Mouse (Mus musculus) MEL (cell line): ENCODE data around the gene Csf2ra. TPM values are rescaled to one million over a fixed set of nuclear protein-coding genes. Genes with fewer than 3 reads are reported as not detected.
A peak's percentile ranks its signal among the peaks of the same experiment; 100 is the strongest.

Experiments used
- DNase-seq: peaks from one replicate; pipeline ENCODE4 v3.0.0; 2011; ENCODE audit warnings: low read depth, low spot score
- H3K27ac ChIP-seq: 2 replicates; pipeline ENCODE4 v1.5.1; 2012; ENCODE audit warnings: low read depth, mild to moderate bottlenecking, control low read depth, low read length, moderate library complexity; ENCODE audit not compliant: control insufficient read depth
- H3K27me3 ChIP-seq, 2 experiments: fragments of 150-350 bp in 1 of 2; sonication (generic) in 1 of 2; 2 replicates each; pipeline ENCODE4 v1.6.1; 2012; ENCODE audit warnings: low read length in 2 of 2, mild to moderate bottlenecking in 2 of 2, improper control_type of control experiment in 1 of 2, moderate library complexity in 1 of 2; ENCODE audit not compliant: insufficient read depth in 2 of 2, control insufficient read depth in 1 of 2
- H3K36me3 ChIP-seq, 2 experiments: 2 replicates each; pipeline ENCODE4 v1.6.1; 2012 to 2014; ENCODE audit warnings: low read length in 2 of 2, improper control_type of control experiment in 1 of 2, inconsistent platforms in 1 of 2, mild to moderate bottlenecking in 1 of 2; ENCODE audit not compliant: insufficient read depth in 2 of 2, control insufficient read depth in 1 of 2
- H3K4me1 ChIP-seq, 2 experiments: fragments of 150-350 bp in 1 of 2; sonication (generic) in 1 of 2; 2 replicates each; pipeline ENCODE4 v1.6.1; 2012; ENCODE audit warnings: low read length in 2 of 2, improper control_type of control experiment in 1 of 2, mild to moderate bottlenecking in 1 of 2; ENCODE audit not compliant: insufficient read depth in 2 of 2, control insufficient read depth in 1 of 2
- H3K4me3 ChIP-seq, 2 experiments: fragments of 150-350 bp in 1 of 2; sonication (generic) in 1 of 2; 2 replicates each; pipeline ENCODE4 v1.5.1; 2012; ENCODE audit warnings: low read depth in 2 of 2, low read length in 2 of 2, mild to moderate bottlenecking in 2 of 2, moderate library complexity in 2 of 2, control low read depth in 1 of 2, improper control_type of control experiment in 1 of 2; ENCODE audit not compliant: control insufficient read depth in 1 of 2, insufficient read depth in 1 of 2
- H3K79me2 ChIP-seq: 2 replicates; pipeline ENCODE4 v1.6.1; 2012; ENCODE audit warnings: mild to moderate bottlenecking, low read length, moderate library complexity; ENCODE audit not compliant: control insufficient read depth, poor library complexity, insufficient read depth
- H3K9ac ChIP-seq: 2 replicates; pipeline ENCODE4 v1.6.1; 2012; ENCODE audit warnings: low read depth, mild to moderate bottlenecking, control low read depth, low read length, moderate library complexity; ENCODE audit not compliant: control insufficient read depth, poor library complexity, severe bottlenecking
- H3K9me3 ChIP-seq: fragments of 150-350 bp; sonication (generic); replicated peaks from 2 replicates; pipeline ENCODE4 v1.6.1; 2012; ENCODE audit warnings: mild to moderate bottlenecking, low read length, improper control_type of control experiment, moderate library complexity; ENCODE audit not compliant: insufficient read depth
- BHLHE40 ChIP-seq: IDR thresholded peaks from 2 replicates; pipeline ENCODE4 v1.6.1; 2012; ENCODE audit warnings: low read depth, mild to moderate bottlenecking, inconsistent platforms, low read length, improper control_type of control experiment, borderline replicate concordance
- CHD1 ChIP-seq: IDR thresholded peaks from 2 replicates; pipeline ENCODE4 v1.6.1; 2012; ENCODE audit warnings: low read depth, mild to moderate bottlenecking, inconsistent platforms, low read length, improper control_type of control experiment
- CHD2 ChIP-seq: IDR thresholded peaks from 2 replicates; pipeline ENCODE4 v1.6.1; 2011; ENCODE audit warnings: low read length, improper control_type of control experiment
- CTCF ChIP-seq, 3 experiments: IDR thresholded peaks in 2 of 3; conservative IDR thresholded peaks in 1 of 3; 2 replicates each; pipeline ENCODE4 v1.5.1; 2011 to 2012; ENCODE audit warnings: low read length in 3 of 3, low read depth in 2 of 3, mild to moderate bottlenecking in 2 of 3, improper control_type of control experiment in 1 of 3, inconsistent platforms in 1 of 3, mixed read lengths in 1 of 3, moderate library complexity in 1 of 3; ENCODE audit not compliant: control insufficient read depth in 1 of 3, insufficient read depth in 1 of 3, poor library complexity in 1 of 3, severe bottlenecking in 1 of 3
- ELF1 ChIP-seq: IDR thresholded peaks from 2 replicates; pipeline ENCODE4 v1.6.1; 2014; ENCODE audit warnings: low read depth, mild to moderate bottlenecking, inconsistent platforms, low read length, improper control_type of control experiment, moderate library complexity
- ETS1 ChIP-seq: IDR thresholded peaks from 2 replicates; pipeline ENCODE4 v1.6.1; 2012; ENCODE audit warnings: low read depth, mild to moderate bottlenecking, inconsistent platforms, low read length, improper control_type of control experiment, moderate library complexity
- GATA1 ChIP-seq: IDR thresholded peaks from 2 replicates; pipeline ENCODE4 v1.6.1; 2011; ENCODE audit warnings: low read depth, low read length, improper control_type of control experiment
- KAT2A ChIP-seq: conservative IDR thresholded peaks from 2 replicates; pipeline ENCODE4 v1.6.1; 2012; ENCODE audit warnings: low read depth, low read length, improper control_type of control experiment, inconsistent platforms
- MAFK ChIP-seq: IDR thresholded peaks from 2 replicates; pipeline ENCODE4 v1.6.1; 2011; ENCODE audit warnings: low read depth, mild to moderate bottlenecking, low read length, improper control_type of control experiment, borderline replicate concordance
- MAX ChIP-seq: IDR thresholded peaks from 2 replicates; pipeline ENCODE4 v1.6.1; 2011; ENCODE audit warnings: low read length, improper control_type of control experiment
- MAZ ChIP-seq: IDR thresholded peaks from 2 replicates; pipeline ENCODE4 v1.6.1; 2012; ENCODE audit warnings: low read depth, mild to moderate bottlenecking, inconsistent platforms, low read length, improper control_type of control experiment
- MEF2A ChIP-seq: IDR thresholded peaks from 2 replicates; pipeline ENCODE4 v1.6.1; 2014; ENCODE audit warnings: low read depth, mild to moderate bottlenecking, inconsistent platforms, low read length, improper control_type of control experiment; ENCODE audit not compliant: poor library complexity, insufficient replicate concordance, severe bottlenecking; ENCODE audit errors: extremely low read depth
- MXI1 ChIP-seq: IDR thresholded peaks from 2 replicates; pipeline ENCODE4 v1.6.1; 2011; ENCODE audit warnings: mild to moderate bottlenecking, low read depth, low read length, improper control_type of control experiment
- NELFE ChIP-seq: IDR thresholded peaks from 2 replicates; pipeline ENCODE4 v1.6.1; 2011; ENCODE audit warnings: low read depth, low read length, improper control_type of control experiment
- NRF1 ChIP-seq: IDR thresholded peaks from 2 replicates; pipeline ENCODE4 v1.6.1; 2014; ENCODE audit warnings: low read depth, mild to moderate bottlenecking, inconsistent platforms, low read length, improper control_type of control experiment, moderate library complexity; ENCODE audit not compliant: poor library complexity, insufficient read depth, severe bottlenecking
- POLR2A ChIP-seq, 2 experiments: IDR thresholded peaks; 2 replicates each; pipeline ENCODE4 v1.6.1; 2011 to 2012; ENCODE audit warnings: low read length in 2 of 2, mild to moderate bottlenecking in 2 of 2, control low read depth in 1 of 2, improper control_type of control experiment in 1 of 2, low read depth in 1 of 2, moderate library complexity in 1 of 2; ENCODE audit not compliant: control insufficient read depth in 1 of 2, insufficient read depth in 1 of 2, poor library complexity in 1 of 2
- POLR2AphosphoS5 ChIP-seq: IDR thresholded peaks from 2 replicates; pipeline ENCODE4 v1.6.1; 2012; ENCODE audit warnings: low read depth, borderline replicate concordance, mild to moderate bottlenecking, inconsistent platforms, low read length, moderate library complexity, mixed read lengths
- RAD21 ChIP-seq: IDR thresholded peaks from 2 replicates; pipeline ENCODE4 v1.6.1; 2011; ENCODE audit warnings: mild to moderate bottlenecking, low read depth, low read length, improper control_type of control experiment
- RCOR1 ChIP-seq: IDR thresholded peaks from 2 replicates; pipeline ENCODE4 v1.6.1; 2012; ENCODE audit warnings: low read depth, mild to moderate bottlenecking, inconsistent platforms, low read length, improper control_type of control experiment
- SIN3A ChIP-seq: IDR thresholded peaks from 2 replicates; pipeline ENCODE4 v1.6.1; 2012; ENCODE audit warnings: low read length, improper control_type of control experiment, inconsistent platforms
- TAL1 ChIP-seq: IDR thresholded peaks from 2 replicates; pipeline ENCODE4 v1.6.1; 2012; ENCODE audit warnings: mild to moderate bottlenecking, inconsistent platforms, low read length, moderate library complexity, mixed read lengths
- TCF12 ChIP-seq: IDR thresholded peaks from 2 replicates; pipeline ENCODE4 v1.6.1; 2014; ENCODE audit warnings: low read depth, mild to moderate bottlenecking, inconsistent platforms, low read length, improper control_type of control experiment, moderate library complexity
- UBTF ChIP-seq: IDR thresholded peaks from 2 replicates; pipeline ENCODE4 v1.6.1; 2012; ENCODE audit warnings: low read depth, mild to moderate bottlenecking, inconsistent platforms, low read length, improper control_type of control experiment, moderate library complexity, borderline replicate concordance; ENCODE audit not compliant: insufficient read depth
- ZMIZ1 ChIP-seq: IDR thresholded peaks from 2 replicates; pipeline ENCODE4 v1.6.1; 2012; ENCODE audit warnings: low read depth, mild to moderate bottlenecking, inconsistent platforms, low read length, improper control_type of control experiment, moderate library complexity
- polyA plus RNA-seq, 2 experiments: library from polyadenylated mRNA; stranded (reverse) in 1 of 2; unstranded in 1 of 2; fragments of >175 nt in 1 of 2; fragments of >200 nt in 1 of 2; gene quantifications; 2 replicates each; pipeline versions ENCODE4 v1.2.1 to v1.2.4; 2012; ENCODE audit warnings: low replicate concordance in 2 of 2, low read depth in 1 of 2; ENCODE audit not compliant: insufficient read length in 2 of 2, insufficient read depth in 1 of 2, missing spikeins in 1 of 2
- total RNA-seq: library from RNA; depleted of rRNA; stranded (reverse); fragments of 300-350 nt; gene quantifications from 2 replicates; pipeline ENCODE4 v1.2.3, GENCODE M21; 2012

Csf2ra gene
- total and polyA plus RNA-seq, 3 experiments, result not detected

GRCm38 (mm10) chr19:61244721-61245436 lies 16.6 kb upstream of the Csf2ra start (continued):
- TF ChIP-seq KAT2A (no peak), CHD2 (no peak), BHLHE40 (no peak; the same call in 1 of the 2 replicates), MAX (peak; percentile 58; the same call in 1 of the 2 replicates), RAD21 (no peak), MAFK (peak; percentile 44; the same call in 1 of the 2 replicates), MEF2A (no peak), UBTF (0 out of 2 replicates have a peak, but pooled peaks have one; percentile 28), RCOR1 (peak; percentile 78), NELFE (peak; percentile 78), MAZ (peak; percentile 87; the same call in 1 of the 2 replicates), TCF12 (peak; percentile 78), ZMIZ1 (no peak), MXI1 (peak; percentile 62)

- Histone ChIP-seq H3K36me3 (peaks cover 0 to 12% of the 10 kb centered on the region in 2 experiments; a peak in 2 of 4 replicates), H3K9ac (no peak overlapping the region), H3K4me3 (no peak overlapping the region), H3K4me1 (peaks cover 3 to 10% of the 10 kb centered on the region in 2 experiments; a peak in 2 of 4 replicates), H3K27me3 (no peaks in the 10 kb centered on the region), H3K79me2 (no peaks in the 10 kb centered on the region), H3K27ac (no peak overlapping the region), H3K9me3 (no peaks in the 10 kb centered on the region)
- peak; percentile 34 for DNase-seq
- TF ChIP-seq GATA1 (no peak), ETS1 (no peak), ELF1 (no peak), UBTF (no peak), CTCF (IDR thresholded peaks at IDR 0.05 in 2 of 3, conservative IDR thresholded peaks at IDR 0.05 in 1 of 3; ENCODE audit: control insufficient read depth in 1 of 3, insufficient read depth in 1 of 3, low read depth in 2 of 3, low read length in 3 of 3, poor library complexity in 1 of 3, severe bottlenecking in 1 of 3) (peak in 2 of 3 experiments; percentile 29 to 30; a peak in 2 of 6 replicates), BHLHE40 (no peak)
Observed at GRCm38 (mm10) chr19:61237967-61238366, 9.7 kb upstream of the Csf2ra start.

- Histone ChIP-seq H3K27me3 (no peaks in the 10 kb centered on the region), H3K79me2 (no peaks in the 10 kb centered on the region), H3K36me3 (peaks cover 0 to 12% of the 10 kb centered on the region in 2 experiments; a peak in 2 of 4 replicates), H3K9me3 (no peaks in the 10 kb centered on the region), H3K27ac (no peak overlapping the region), H3K4me1 (peaks cover 3 to 10% of the 10 kb centered on the region in 2 experiments; a peak in 2 of 4 replicates)
- no peak for TF ChIP-seq POLR2A (IDR thresholded peaks at IDR 0.05; ENCODE audit: control insufficient read depth in 1 of 2, insufficient read depth in 1 of 2, low read depth in 1 of 2, low read length in 2 of 2, poor library complexity in 1 of 2)
- TF ChIP-seq NRF1, result no peak
- no peak for TF ChIP-seq SIN3A
- no peak for TF ChIP-seq POLR2AphosphoS5
- TF ChIP-seq TAL1, result no peak
- TF ChIP-seq RAD21, result no peak
- TF ChIP-seq CHD2, result no peak
- TF ChIP-seq CHD1, result no peak
- TF ChIP-seq, all 39 proteins: peak for 0
- DNase-seq, result no peak
- H3K9ac ChIP-seq, result no peak overlapping the region
- H3K4me3 ChIP-seq, result no peak overlapping the region
Observed at GRCm38 (mm10) chr19:61234532-61234931, 6.3 kb upstream of the Csf2ra start.
